Mouse (Mus musculus): Measurements from ENCODE around the gene S100a3.

DNA sequence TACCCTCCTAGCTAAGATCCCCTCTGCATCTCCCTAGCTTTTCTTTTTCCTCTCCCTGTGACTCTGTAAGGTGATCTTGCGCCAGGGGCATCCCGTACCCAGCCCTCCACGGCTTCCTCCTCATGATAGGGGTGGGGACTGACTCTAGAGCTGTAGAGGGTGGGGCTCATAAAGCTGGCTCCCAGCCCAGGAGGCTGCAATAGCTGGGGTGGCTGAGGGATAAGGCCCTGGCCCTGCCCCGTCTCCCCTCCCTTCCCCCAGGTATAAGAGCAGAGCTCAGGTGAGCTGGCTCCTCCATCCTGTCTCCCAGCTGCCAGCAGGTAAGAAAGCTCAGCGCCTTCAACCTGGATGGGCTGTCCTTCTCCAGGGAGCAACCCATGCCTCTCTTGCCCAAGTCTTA lies 33.8 kb upstream of the S100a3 start, which contains the start of gene S100a14:
- TF ChIP-seq EP300 (optimal IDR thresholded peaks at IDR 0.05) (no peak), CTCF (IDR thresholded peaks at IDR 0.05; ENCODE audit: low read depth) (no peak)
